Mouse (Mus musculus) ES-CJ7 (cell line): ENCODE data around the gene Vmn2r55.
"Not testable (repeated sequence)": the region's sequence is repeated elsewhere in the genome, so short reads cannot be mapped to it uniquely, and the experiment has no call there.

Experiments used
- DNase-seq: peaks from one replicate; pipeline ENCODE4 v3.0.0; 2011; ENCODE audit warnings: low read depth, low spot score

Vmn2r55 gene

DNA sequence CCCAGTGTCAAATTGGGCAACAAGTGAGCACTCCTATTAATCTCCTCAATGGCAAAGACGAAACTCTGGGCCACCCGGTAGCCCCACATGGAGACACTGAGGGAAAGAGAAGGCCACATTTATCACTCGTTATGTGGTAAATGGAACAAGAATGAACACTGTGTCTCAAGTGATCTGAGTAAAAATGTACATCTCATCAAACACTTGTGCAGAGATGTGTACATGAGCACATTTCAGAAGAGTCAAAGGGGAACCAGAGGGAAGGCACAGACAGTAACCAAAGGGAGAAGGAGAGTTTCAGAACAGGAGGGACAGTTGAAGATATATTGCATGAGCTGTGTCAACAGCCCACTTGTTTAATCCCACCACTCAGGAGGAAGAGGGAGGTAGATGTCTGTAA lies at the start of gene Vmn2r55:
Gene Vmn2r55 (minus strand): TSS at position 101 of the 400 bp plus-strand sequence.
- not testable (repeated sequence) for DNase-seq

GRCm38 (mm10) chr7:12640219-12640618 lies 44.6 kb downstream of the Vmn2r55 start, which contains the start of gene Vmn2r54:
Gene Vmn2r54 (minus strand): TSS chr7:12640319.
- DNase-seq = not testable (repeated sequence)

GRCm38 (mm10) chr7:12608688-12609087 lies 76.1 kb downstream of the Vmn2r55 start, which contains the start of gene Vmn2r53:
Gene Vmn2r53 (minus strand): TSS chr7:12608788.
- no peak for DNase-seq
